ENCODE assay signal across 8 mouse cellular contexts in the genomic region with DNA sequence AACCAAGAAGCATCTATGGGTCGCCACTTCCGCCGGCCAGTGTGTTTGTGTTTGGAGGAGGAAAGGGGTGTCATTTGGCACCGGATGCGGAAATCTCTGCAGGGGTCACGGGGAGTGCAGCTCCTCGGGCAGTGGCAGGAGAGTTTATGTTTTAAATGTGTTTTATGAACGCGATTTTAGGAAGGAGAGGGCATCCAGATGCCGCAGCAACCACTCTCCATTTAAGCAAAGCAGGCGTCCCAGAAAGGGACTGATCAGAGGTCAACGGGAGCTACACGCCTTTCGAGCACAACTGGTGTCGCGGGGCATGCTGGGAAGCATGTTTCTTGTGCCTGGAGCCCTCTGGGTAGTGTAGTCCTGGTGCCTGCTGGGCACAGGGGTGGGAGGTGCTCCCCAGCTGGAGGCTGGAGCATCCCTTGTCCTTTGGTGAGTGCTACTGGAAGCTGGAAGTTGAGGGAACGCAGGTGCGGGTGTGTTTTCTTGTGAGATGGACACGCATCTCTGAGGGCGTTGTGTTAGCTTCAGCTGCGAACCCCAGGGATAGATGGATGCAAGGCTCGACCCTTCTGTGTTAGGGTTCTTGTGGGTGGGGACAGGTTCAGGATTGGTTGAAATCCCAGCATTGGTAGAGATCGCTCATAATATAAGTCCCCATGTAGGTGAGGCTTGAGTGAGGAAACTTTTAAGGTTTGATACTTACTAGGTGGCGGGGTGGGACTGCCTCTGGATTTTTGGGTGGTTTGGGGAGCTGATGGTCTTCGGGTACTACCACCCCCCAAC.
DNase-seq lines count a peak whose midpoint lies in the region; ATAC-seq and TF ChIP-seq lines count a peak whose summit lies in the region.

No protein-coding gene starts in this region.

- H3K9ac ChIP-seq in lung, embryonic 15.5 days, result peak overlapping the region; percentile 45

- peak; percentile 97 for ATAC-seq in frontal cortex, adult (ENCODE audit: low TSS enrichment)
- ATAC-seq in lung, embryonic 15.5 days (ENCODE audit: borderline replicate concordance, extremely low read depth, low FRiP score, low TSS enrichment), result peak; percentile 99

- H3K4me2 ChIP-seq in lung, embryonic 15.5 days, result peak overlapping the region; percentile 69

- peak overlapping the region; percentile 92 for H3K27ac ChIP-seq in hindbrain, embryonic 10.5 days
- peak overlapping the region; percentile 87 for H3K27ac ChIP-seq in lung, embryonic 15.5 days
- peak overlapping the region; percentile 81 for H3K27ac ChIP-seq in olfactory bulb, adult 2 months (ENCODE audit: insufficient read depth, low read depth, low read length)

- peak overlapping the region; percentile 61 for H3K4me3 ChIP-seq in hindbrain, embryonic 10.5 days
- peak overlapping the region; percentile 60 for H3K4me3 ChIP-seq in lung, embryonic 15.5 days
- peak overlapping the region; percentile 65 for H3K4me3 ChIP-seq in olfactory bulb, adult 2 months (ENCODE audit: insufficient read depth, low read depth, low read length)

- peaks cover 10% of the 10 kb centered on the region; the same call in 1 of the 2 replicates for H3K27me3 ChIP-seq in hindbrain, embryonic 10.5 days (ENCODE audit: insufficient read depth, poor library complexity, severe bottlenecking)
- 0 out of 2 replicates have a peak, but pooled peaks cover 3% of the 10 kb centered on the region for H3K27me3 ChIP-seq in lung, embryonic 15.5 days

- peak; percentile 16; the same call in 1 of the 2 replicates for TF ChIP-seq POLR2A in olfactory bulb, adult 2 months (IDR thresholded peaks at IDR 0.05; ENCODE audit: insufficient read depth, low read depth, low read length)

- WGBS in hindbrain, embryonic 10.5 days, result 6% methylated on average over 25 of the region's 25 CpGs
- 7% methylated on average over 25 of the region's 25 CpGs for WGBS in lung, embryonic 15.5 days
- 6% methylated on average over 25 of the region's 25 CpGs for WGBS in olfactory bulb, adult 2 months

- DNase-seq in ES-CJ7 (ENCODE audit: low read depth, low spot score), result peak; percentile 89
- DNase-seq in cerebellum, adult 18-20 months, result peak; percentile 92 to 95
- peak; percentile 86 for DNase-seq in hindbrain, embryonic 10.5 days (ENCODE audit: low spot score)
- DNase-seq in layer of hippocampus, adult 9-10 months (ENCODE audit: low spot score), result peak; percentile 88
- DNase-seq in thymus, adult 18-20 months, result peak; percentile 54 to 61

- H3K4me1 ChIP-seq in hindbrain, embryonic 10.5 days (replicated peaks), result peaks cover 13% of the 10 kb centered on the region
- H3K4me1 ChIP-seq in lung, embryonic 15.5 days, result peaks cover 6% of the 10 kb centered on the region
- H3K4me1 ChIP-seq in olfactory bulb, adult 2 months (ENCODE audit: control insufficient read depth, insufficient read depth, low read length), result peaks cover 3% of the 10 kb centered on the region

- TF ChIP-seq CTCF in olfactory bulb, adult 2 months (IDR thresholded peaks at IDR 0.05; ENCODE audit: insufficient read depth, low read depth, low read length), result no peak

- no peaks in the 10 kb centered on the region for H3K36me3 ChIP-seq in hindbrain, embryonic 10.5 days
- H3K36me3 ChIP-seq in lung, embryonic 15.5 days, result no peaks in the 10 kb centered on the region

- H3K9me3 ChIP-seq in hindbrain, embryonic 10.5 days, result no peaks in the 10 kb centered on the region
- H3K9me3 ChIP-seq in lung, embryonic 15.5 days, result no peaks in the 10 kb centered on the region

Comparison
In these comparisons a context has a peak if more than half of its experiments do, and no peak if none do; other contexts are left out.
1. Peak in every context shown above with its lines: DNase-seq, ATAC-seq, H3K4me3 ChIP-seq and H3K27ac ChIP-seq.